Mouse (Mus musculus) G1E-ER4 (cell line): ENCODE data around the gene Foxp4. TPM values are rescaled to one million over a fixed set of nuclear protein-coding genes. Genes with fewer than 3 reads are reported as not detected.

ENCODE experiments used
- GATA1 ChIP-seq: IDR thresholded peaks from one replicate; pipeline ENCODE4 v1.8.0; 2012; ENCODE audit warnings: low read length, inconsistent platforms
- polyA plus RNA-seq: library from polyadenylated mRNA; stranded (reverse); fragments of >175 nt; gene quantifications from 2 replicates; pipeline ENCODE4 v1.2.3, GENCODE M21; 2012

Foxp4 gene
- polyA plus RNA-seq, 1 experiment: 46.1 TPM

DNA sequence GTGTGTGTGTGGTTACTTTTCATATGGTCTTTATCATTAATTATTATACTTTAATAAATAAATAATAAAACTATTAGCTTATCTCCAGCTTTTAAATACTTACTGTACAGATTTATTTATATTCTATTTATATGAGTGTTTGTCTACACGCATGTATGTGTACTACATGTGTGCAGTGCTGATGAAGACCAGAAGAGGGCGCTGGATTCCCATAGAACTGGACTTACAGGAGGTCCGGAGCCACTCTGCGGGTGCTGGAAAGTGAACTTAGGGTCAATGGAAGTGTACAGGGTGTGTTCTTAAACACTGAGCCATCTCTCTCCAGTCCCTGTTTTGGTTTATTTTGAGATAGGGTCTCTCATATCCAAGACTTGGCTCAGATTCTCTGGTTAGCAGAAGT, 68.9 kb downstream of the Foxp4 start:
- no peak for TF ChIP-seq GATA1

DNA sequence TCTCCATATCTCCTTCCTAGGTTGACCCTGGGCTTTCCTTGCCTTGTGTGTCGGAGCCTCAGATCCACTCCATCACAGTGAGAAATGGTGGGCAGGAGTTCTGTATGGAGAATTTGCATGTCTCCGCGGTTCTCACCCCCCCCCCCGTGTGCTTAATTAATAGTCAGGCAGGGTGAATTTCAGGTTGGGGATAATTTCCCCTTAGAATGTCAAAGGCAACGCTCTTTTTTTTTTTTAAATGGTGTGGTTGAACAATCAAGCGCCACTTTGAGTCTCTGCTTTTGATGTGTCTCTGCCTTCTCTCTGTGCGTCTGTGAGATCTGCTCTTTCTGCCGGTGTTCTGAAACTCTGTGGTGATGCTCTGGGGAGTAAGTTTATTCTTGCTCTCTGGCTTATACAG, 69.5 kb downstream of the Foxp4 start:
- no peak for TF ChIP-seq GATA1

GRCm38 (mm10) chr17:47853760-47854159, 70.7 kb downstream of the Foxp4 start:
- no peak for TF ChIP-seq GATA1

DNA sequence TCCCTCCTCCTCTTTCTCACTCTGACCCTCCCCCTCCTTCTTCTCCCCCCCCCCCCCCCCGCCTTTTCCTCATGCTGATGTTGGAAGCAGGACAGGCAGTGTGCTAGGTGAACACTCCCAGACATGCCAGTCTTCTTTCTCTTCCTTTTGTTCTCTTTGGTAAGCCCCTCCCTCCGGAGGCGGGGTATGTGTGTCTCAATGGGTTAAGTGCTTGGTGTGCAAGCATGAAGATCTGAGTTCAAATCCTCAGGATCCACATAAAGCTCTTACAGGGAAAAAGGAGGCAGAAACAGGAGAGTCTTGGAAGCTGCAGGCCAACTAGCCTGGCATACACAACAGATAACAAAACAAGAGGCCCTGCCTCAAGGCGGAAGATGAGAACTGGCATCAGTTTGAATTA, 71.1 kb downstream of the Foxp4 start:
- no peak for TF ChIP-seq GATA1

DNA sequence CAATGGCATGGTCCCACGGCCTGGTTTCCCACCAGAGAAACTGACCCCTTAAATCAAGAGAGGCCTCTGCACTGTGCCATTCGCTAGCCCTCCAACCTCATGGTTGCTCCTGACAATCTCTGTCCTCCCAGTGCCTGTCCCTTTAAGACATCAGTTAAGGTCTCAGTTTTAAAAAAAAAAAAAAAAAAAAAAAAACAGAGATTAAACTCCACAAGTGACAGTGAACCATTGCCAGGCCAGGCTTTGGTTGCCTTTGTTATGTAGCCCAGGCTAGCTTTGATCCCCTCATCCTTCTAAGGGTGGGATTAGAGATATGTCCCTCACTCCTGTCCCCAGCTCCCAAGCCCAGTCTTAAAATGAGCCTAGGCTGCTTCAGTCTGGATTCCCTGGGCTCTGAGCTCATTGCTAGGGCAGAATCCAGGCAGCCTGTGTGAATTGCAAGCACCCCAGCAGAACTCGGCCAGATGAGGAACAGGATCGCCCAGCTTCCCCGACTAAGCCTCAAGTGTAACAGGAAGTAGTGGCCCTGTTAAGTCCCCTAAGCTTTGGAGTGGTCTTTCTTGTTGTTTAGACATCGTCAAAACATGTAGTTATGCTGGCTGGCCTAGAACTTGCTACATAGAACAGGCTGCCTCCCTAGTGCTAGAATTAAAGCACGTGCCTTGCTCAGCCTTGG, 73.7 kb downstream of the Foxp4 start:
- no peak for TF ChIP-seq GATA1

DNA sequence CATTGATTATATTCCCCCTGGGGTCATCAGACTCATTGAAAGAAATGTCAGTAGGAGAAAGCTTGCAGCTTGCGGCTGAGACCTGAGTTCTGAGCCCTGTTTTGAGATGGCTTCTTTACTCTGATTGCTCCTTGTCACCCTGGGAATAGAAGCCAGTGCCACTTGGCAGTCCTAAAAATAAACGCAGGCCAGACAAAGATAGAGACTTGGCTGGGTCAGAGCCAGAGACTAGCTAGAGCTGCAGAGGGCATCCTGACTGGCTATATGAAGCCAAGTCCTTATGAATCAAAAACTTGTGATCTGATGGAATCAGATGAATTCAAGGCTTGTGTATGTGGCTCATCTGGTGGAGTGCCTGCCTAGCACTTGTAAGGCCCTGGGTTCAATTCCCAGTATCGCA, 74.4 kb downstream of the Foxp4 start:
- no peak for TF ChIP-seq GATA1

DNA sequence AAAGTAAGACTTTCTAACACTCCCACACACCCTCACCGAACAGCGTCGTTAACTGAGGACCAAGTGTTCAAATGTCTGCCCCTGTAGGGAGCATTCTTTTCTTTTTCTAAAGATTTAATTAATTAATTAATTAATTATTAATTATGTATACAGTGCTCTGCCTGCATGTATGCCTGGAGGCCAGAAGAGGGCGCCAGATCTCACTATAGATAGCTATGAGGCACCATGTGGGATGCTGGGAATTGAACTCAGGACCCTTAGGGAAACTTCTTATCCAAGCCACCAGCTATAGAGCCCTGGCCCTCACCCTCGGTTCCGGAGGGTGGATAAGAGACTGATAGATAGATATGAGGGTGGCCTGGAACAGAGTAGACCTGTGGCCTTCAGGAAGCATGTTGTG, 76.5 kb downstream of the Foxp4 start:
- TF ChIP-seq GATA1: no peak

DNA sequence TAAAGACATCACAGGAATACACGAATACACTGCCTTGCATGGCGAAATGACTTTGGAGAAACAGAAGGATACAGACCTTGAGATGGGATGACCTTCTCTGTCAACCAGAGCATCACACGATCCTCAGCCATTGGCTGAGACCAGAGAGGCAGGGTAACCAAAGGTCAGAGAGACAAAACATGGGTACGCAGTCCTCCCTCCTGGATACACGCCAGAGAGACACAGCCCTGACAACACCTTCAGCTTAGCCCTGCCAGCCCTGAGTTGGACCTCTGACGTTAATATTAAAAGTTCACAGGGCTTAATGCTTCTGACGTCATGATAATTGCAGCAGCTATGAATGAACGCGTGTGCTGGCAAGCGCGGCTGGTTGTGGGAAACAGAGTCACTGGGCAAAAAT, 78.8 kb downstream of the Foxp4 start:
- no peak for TF ChIP-seq GATA1

DNA sequence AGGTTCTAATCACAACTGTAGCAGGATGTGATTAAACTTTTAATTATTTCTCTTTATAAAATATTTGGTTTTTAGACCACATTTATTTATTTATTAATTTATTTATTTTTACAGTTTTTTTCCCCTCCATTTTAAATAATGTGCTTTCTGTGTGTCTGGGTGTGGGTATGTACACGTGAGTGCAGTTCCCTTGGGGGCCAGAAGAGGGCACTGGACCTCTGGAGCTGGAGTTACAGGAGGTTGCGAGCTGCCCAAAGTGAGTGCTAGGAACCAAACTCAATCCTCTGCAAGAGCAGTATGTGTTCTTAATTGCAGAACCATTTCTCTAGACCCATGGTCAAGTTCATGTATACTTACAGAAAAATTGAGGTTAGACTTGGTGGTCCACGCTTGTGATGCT, 81.0 kb downstream of the Foxp4 start:
- TF ChIP-seq GATA1: no peak

DNA sequence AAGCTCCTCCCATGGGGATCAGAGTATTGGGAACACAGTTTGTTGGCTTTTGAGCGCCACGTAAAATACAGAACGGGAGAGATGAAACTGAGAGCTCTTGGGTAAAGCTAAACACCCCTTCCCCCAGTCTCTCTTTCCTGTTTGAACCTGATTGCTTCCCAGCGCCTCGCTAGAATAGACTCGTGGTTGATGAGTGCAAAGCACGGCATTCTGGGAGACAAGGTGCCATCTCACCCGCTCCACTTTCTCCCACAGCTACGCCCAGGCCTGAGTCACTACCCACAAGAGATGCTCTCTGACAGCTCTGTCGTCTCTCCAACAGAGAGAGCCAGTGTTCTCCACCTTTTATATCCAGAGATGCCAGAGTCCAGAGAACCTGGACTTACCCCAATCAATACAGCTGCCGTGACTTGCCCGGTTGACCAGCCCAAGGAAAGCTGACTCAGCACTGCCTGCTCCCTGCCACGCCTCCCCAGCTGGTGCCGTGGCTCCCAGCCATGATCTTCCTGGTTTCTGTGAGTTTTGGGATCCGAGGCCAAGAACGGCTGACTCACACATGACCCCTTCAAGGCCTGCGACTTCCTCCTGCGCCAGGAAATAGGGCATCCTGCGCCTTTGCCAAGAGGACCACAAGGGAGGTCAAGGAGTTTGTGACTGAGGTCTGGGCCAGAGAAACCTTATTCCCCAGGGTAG, 82.4 kb downstream of the Foxp4 start:
- TF ChIP-seq GATA1: no peak

- no peak for TF ChIP-seq GATA1
Observed at GRCm38 (mm10) chr17:47841521-47841920, 82.9 kb downstream of the Foxp4 start.

DNA sequence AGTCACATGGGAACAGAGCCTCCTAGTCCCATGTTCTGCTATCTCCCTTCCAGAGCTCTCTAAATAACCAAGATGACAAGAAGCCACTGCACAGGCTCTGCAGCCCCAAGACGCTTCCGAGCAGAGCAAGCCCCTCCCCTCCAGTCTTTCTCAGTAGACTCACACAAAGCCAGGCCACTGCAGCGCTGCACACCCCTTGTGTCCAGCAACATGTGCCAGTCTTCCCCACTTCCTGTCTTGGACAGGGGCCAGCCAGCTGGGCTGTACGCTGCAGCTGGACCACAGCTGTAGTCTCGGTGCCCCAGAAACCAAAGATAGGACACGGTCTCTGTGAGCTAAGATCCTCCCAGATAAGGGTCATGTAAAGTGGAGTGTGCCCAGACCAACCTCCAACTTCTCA, 86.6 kb downstream of the Foxp4 start:
- TF ChIP-seq GATA1: no peak

DNA sequence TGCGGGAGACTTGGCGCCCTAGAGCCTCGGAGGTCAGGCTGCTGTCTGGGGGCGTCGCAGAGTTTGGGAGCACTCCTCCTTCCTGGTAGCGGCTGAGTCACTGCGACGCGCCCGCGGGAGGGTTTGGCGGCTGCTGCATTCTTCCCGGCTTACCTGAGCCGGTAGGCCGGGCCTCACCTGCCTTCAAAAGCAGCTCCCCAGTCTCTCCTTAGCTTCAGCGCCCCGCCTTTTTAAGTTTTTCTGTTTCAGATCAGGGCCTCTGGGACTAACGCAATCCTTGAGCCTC, 90.0 kb downstream of the Foxp4 start, which contains the start of gene Mdfi:
Gene Mdfi, minus strand, starts transcription at position 210 of the 286 bp plus-strand sequence.
- no peak for TF ChIP-seq GATA1

DNA sequence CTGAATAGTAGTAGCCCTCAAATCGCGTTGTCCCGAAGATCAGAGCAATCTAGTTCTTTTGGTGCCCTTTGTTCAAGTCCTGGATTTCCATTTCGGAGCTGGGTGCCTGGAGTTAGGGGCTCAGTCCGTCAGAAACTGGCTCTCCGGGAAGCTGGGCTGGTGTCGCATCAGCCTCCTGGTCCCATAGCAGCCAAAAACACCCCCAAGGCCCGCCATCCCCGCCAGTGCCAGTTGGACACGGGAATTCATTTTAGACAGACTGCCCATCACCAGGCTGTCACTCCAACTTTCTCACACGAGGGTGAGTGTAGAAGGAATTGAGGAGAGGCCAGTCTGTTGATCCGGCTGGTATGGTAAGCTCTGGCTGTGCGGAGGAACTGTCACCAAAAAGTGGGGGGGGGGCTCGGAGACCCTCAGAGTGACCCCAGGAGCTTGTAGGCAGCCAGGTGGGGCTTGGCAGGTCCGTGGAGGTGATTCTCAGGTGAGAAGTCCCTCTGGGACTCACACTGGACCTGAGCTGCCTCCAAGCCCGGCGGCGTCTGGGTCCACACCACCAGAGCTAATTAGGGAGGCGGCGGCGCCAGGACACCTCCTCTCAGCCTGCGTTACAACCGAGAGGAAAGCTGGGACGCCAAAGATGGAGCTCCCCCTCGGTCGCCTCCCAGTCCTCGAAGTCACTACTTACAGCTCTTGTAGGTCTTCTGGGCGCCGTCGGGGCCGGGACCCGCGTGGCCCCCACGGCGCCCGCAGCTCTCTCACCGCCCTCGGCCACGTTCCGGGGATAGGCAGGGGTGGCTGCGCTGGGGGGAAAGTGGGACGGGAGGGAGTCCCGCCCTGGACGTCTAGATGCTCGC, 90.6 kb downstream of the Foxp4 start:
- TF ChIP-seq GATA1: no peak

GRCm38 (mm10) chr17:47833029-47833627, 91.3 kb downstream of the Foxp4 start:
- no peak for TF ChIP-seq GATA1

DNA sequence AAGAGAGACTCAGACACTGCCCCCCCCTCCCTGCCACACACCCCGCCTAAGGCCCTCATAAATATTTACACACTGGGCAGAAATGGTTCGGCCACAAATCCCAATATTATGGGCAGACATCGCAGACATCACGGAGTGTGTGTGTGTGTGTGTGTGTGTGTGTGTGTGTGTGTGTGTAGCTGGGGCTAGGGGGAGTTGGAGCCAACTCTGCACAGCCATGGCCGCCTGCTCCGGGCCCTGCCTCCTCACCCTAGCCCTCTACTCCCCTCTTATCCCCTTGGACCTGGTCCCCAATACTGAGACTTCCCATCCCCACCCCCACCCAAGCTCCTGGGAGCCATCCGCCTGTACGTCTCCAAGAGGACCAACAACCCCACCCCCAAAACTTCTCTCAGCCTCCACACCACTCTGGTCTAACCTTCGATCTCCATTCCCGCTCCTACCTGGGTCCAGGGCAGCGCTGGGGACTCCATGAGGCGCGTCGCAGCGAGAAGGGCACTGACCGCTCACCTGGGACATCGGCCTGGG, 91.9 kb downstream of the Foxp4 start:
- no peak for TF ChIP-seq GATA1
